Mouse (Mus musculus) limb, embryonic 15.5 days (tissue): ENCODE results near the gene Cpe. TPM values are rescaled to one million over a fixed set of nuclear protein-coding genes. Genes with fewer than 3 reads are reported as not detected.

ENCODE experiments used
- ATAC-seq: fragments of 200-750 bp; cut with Nextera tagmentation; 2 replicates; pipeline ENCODE4 v1.8.0; 2017; ENCODE audit warnings: low read depth, moderate TSS enrichment; ENCODE audit not compliant: insufficient number of reproducible peaks, low FRiP score, low TSS enrichment
- H3K27ac ChIP-seq: fragments of 300-500 bp; sonication (generic); 2 replicates; pipeline ENCODE4 v1.5.1; 2015; ENCODE audit warnings: moderate library complexity, mild to moderate bottlenecking, inconsistent platforms
- H3K27me3 ChIP-seq: fragments of 300-500 bp; sonication (generic); 2 replicates; pipeline ENCODE4 v1.6.1; 2015; ENCODE audit warnings: inconsistent platforms
- H3K36me3 ChIP-seq: fragments of 300-500 bp; sonication (generic); 2 replicates; pipeline ENCODE4 v1.6.1; 2015; ENCODE audit warnings: inconsistent platforms
- H3K4me1 ChIP-seq: fragments of 300-500 bp; sonication (generic); 2 replicates; pipeline ENCODE4 v1.6.1; 2015; ENCODE audit warnings: inconsistent platforms
- H3K4me2 ChIP-seq: fragments of 300-500 bp; sonication (generic); 2 replicates; pipeline ENCODE4 v1.6.1; 2015; ENCODE audit warnings: mild to moderate bottlenecking, inconsistent platforms
- H3K4me3 ChIP-seq: fragments of 300-500 bp; sonication (generic); 2 replicates; pipeline ENCODE4 v1.5.1; 2015; ENCODE audit warnings: mild to moderate bottlenecking, inconsistent platforms
- H3K9ac ChIP-seq: fragments of 300-500 bp; sonication (generic); 2 replicates; pipeline ENCODE4 v1.6.1; 2015; ENCODE audit warnings: inconsistent platforms
- H3K9me3 ChIP-seq: fragments of 300-500 bp; sonication (generic); 2 replicates; pipeline ENCODE4 v1.6.1; 2016; ENCODE audit warnings: inconsistent platforms
- WGBS: fragments of 180-500 bp; shearing (Covaris S2); methylation state at CpG from one replicate; pipeline ENCODE4 v1.1.7; 2015; 5-methylcytosine and 5-hydroxymethylcytosine counted together
- polyA plus RNA-seq: library from polyadenylated mRNA; unstranded; fragments of >200 nt; fragmentation: Nextera tagmentation; extraction: Ambion mirVana; gene quantifications from 2 replicates; pipeline ENCODE4 v1.2.1, GENCODE M21; 2015

Cpe gene
- polyA plus RNA-seq, 1 experiment from 2014 or later, result 170 TPM

DNA sequence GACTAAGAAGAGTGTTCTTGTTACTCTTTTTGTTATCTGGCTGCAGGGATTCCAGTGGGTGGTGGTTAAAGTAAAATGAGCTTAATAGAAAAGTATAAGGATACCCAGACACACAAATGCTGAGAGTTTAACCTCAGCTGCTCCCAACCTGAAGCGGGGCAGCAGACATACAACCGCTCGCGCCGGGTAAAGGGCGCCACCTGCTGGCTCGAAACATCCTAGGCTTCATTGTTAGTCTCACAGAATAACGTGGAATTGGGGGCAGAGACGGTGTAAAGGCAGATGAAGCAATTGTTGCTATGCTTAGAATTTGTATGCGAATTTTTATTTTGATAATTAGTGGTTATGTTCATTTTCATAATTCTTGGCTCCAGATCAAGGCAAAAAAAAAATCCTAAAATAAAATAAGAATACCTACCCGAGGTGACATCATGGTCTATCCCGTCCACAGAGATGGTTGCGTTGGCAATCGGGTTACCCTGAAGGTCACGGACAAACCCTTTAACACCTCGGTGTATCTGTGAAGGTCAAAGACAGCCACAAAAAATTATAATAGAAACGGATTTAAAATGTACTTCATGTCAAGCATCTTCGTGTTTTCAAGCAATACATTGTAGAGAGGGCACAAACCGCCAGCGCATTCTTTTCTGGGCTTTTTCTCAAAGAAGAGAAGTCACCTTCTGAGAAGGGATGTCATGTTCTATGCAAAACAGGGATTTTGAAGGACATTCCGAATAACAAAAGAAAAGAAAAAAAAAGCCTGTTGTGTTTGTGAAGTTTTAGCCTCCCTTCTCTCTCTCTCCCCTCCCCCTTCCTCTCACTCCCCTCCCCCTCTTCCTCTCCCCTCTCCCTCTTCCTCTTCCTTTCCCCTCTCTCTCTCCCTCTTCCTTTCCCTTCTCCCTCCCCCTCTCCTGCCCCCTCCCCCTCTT lies 95.5 kb downstream of the Cpe start:
- Histone ChIP-seq H3K9me3 (no peaks in the 10 kb centered on the region), H3K27ac (no peak overlapping the region), H3K4me2 (no peak overlapping the region), H3K4me3 (no peak overlapping the region), H3K9ac (no peak overlapping the region), H3K36me3 (no peaks in the 10 kb centered on the region), H3K27me3 (no peaks in the 10 kb centered on the region), H3K4me1 (no peaks in the 10 kb centered on the region)
- no peak for ATAC-seq
- 37% methylated on average over 21 of the region's 21 CpGs for WGBS

DNA sequence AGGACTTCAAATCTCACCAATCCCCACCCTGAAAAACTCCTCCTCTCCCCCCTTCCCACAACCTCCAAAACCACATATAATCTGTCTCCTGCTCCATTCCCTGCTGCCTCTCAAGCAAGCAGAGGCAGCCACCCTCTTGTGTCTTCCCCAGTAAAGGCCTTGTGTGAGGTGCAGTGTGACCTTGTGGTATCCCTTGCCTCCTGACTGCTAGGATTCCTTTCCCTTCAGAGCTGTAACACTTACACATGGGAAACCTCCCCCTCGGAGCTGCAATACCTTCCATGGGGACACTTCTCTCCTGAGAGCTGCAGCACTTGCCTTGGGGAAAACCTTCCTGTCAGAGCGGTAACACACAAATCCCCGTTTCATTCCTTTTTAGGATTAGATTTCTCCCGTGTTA lies 96.5 kb downstream of the Cpe start:
- ATAC-seq, result no peak
- WGBS, result 58% methylated on average over 4 of the region's 4 CpGs
- Histone ChIP-seq H3K9ac (no peak overlapping the region), H3K9me3 (no peaks in the 10 kb centered on the region), H3K36me3 (no peaks in the 10 kb centered on the region), H3K27ac (no peak overlapping the region), H3K4me2 (no peak overlapping the region), H3K4me1 (no peaks in the 10 kb centered on the region), H3K4me3 (no peak overlapping the region), H3K27me3 (no peaks in the 10 kb centered on the region)

DNA sequence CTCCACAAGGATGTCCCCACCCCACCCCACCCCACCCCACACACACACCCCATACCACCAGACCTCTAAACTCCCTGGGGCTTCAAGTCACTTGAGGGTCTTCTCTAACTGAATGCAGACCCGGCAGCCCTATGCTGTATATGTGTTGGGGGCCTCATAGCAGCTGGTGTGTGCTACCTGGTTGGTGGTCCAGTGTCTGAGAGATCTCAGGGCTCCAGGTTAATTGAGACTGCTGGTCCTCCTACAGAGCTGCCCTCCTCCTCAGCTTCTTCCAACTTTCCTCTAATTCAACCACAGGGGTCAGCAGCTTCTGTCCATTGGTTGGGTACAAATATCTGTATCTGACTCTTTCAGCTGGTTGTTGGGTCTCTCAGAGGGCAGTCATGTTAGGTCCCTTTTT lies 102.4 kb downstream of the Cpe start:
- no peaks in the 10 kb centered on the region for H3K27me3 ChIP-seq
- ATAC-seq, result no peak
- no peak overlapping the region for H3K4me3 ChIP-seq
- H3K4me1 ChIP-seq, result no peaks in the 10 kb centered on the region
- H3K27ac ChIP-seq, result no peak overlapping the region
- no peaks in the 10 kb centered on the region for H3K36me3 ChIP-seq
- WGBS, result 93% methylated on average over 1 of the region's 1 CpGs
- no peak overlapping the region for H3K9ac ChIP-seq
- H3K4me2 ChIP-seq, result no peak overlapping the region
- H3K9me3 ChIP-seq, result no peaks in the 10 kb centered on the region

DNA sequence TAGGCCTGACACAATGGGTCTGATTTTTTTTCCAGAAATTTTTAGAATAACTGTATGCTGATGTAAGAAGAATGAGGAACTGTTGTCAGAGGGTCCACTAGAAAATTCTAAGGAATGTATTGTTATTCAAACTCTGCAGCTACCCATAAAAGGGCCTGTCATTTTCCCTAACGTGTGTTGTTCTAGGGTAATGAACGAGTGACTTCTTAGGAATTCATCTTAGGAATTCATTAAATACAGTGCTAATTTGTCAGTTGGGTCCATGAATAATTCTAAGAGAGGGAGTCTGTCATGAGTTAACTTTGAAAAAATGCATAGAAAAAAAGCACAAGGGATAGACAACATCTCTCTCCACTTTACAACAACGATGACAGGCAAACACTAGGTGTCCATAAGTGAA lies 110.0 kb downstream of the Cpe start:
- Histone ChIP-seq H3K27ac (no peak overlapping the region), H3K9me3 (no peaks in the 10 kb centered on the region), H3K4me2 (no peak overlapping the region), H3K4me3 (no peak overlapping the region), H3K27me3 (no peaks in the 10 kb centered on the region), H3K36me3 (no peaks in the 10 kb centered on the region), H3K4me1 (no peaks in the 10 kb centered on the region), H3K9ac (no peak overlapping the region)
- 41% methylated on average over 3 of the region's 3 CpGs for WGBS
- no peak for ATAC-seq

DNA sequence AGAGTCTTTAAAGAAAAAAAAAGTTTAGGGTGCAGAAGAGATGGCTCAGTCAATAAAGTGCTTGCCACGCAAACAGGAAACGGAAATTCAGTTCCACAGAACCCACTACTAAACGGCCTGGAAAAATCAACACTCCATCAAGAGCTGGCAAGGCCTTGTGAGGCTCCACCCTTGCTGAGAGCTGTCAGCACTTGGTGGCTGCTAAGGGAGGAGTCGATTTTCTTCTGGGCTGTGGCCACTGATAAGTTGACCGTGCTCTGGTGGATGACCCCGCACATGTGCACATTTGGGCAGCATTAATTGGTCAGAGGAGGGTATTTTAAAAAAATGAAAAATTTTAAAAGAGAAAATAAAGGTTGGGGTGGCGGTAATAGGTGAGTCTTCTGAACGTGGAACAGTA lies 114.6 kb downstream of the Cpe start:
- no peak for ATAC-seq
- Histone ChIP-seq H3K9ac (no peak overlapping the region), H3K4me1 (no peaks in the 10 kb centered on the region), H3K4me3 (no peak overlapping the region), H3K36me3 (no peaks in the 10 kb centered on the region), H3K27me3 (no peaks in the 10 kb centered on the region), H3K4me2 (no peak overlapping the region), H3K27ac (no peak overlapping the region), H3K9me3 (no peaks in the 10 kb centered on the region)
- WGBS, result 68% methylated on average over 8 of the region's 8 CpGs

DNA sequence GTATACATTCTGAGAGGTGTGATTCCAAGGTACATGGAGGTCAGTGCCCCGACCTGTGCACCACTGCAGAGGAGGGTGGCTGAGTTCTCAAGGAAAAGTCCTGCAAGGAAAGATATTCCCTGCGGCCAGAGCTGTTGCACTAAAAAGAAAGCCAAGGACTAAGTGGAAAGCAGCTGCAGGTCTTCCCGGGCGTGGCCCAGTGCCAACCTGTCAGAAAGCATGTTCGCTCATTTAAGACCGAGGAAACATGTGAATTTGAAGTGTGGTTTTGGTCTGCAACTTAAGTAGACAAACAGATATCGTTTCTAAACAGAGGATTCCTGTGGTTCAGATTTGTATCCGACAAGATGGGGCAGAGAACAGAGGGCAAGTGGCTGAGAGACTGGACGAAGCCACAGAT lies 117.9 kb downstream of the Cpe start:
- no peak overlapping the region for H3K9ac ChIP-seq
- H3K4me3 ChIP-seq, result no peak overlapping the region
- no peaks in the 10 kb centered on the region for H3K9me3 ChIP-seq
- no peak overlapping the region for H3K4me2 ChIP-seq
- no peaks in the 10 kb centered on the region for H3K27me3 ChIP-seq
- no peak for ATAC-seq
- no peaks in the 10 kb centered on the region for H3K4me1 ChIP-seq
- no peaks in the 10 kb centered on the region for H3K36me3 ChIP-seq
- no peak overlapping the region for H3K27ac ChIP-seq
- 62% methylated on average over 9 of the region's 9 CpGs for WGBS

DNA sequence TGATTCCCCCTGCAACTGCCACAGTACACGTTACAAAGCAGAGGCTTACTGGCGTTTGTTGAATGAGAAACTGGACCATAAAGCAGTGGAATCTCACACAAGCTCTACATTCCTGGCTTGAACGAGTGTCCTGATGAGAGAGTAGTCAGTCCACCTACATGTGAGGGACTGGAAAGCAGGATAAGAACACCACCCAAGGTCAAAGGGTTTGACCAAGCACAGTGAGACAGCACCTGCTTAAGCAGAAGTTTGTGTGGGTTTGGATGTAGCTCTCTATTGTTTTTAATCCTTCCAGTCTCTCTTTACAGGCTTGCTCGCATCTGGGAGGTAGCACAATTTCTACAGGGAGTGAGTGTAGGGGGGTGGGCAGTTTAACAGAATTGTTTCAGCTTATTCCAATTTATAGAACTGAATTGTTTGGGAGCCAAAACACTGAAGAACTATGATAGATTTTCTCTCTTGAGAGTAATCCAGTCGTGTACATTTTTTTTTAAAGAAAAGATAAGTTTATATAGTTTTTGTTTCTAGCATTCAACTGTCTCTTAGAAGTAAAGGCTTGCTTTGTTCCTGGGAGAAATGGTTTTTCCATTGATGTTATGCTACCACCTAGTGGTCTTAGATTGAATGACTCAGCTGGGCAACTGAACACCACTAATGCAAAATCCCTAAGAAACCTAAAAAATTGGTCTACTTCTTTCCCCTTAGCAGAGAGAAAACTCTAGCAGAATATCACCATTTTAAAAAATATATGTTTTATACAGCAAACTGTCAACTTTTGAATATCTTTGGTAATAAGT lies 144.6 kb downstream of the Cpe start:
- Histone ChIP-seq H3K9me3 (no peaks in the 10 kb centered on the region; the same call in 1 of the 2 replicates), H3K9ac (no peak overlapping the region), H3K27ac (no peak overlapping the region), H3K4me1 (no peaks in the 10 kb centered on the region), H3K36me3 (no peaks in the 10 kb centered on the region), H3K4me3 (no peak overlapping the region), H3K4me2 (no peak overlapping the region), H3K27me3 (peaks cover 5% of the 10 kb centered on the region; the same call in 1 of the 2 replicates)
- WGBS, result 18% methylated on average over 5 of the region's 5 CpGs
- no peak for ATAC-seq

DNA sequence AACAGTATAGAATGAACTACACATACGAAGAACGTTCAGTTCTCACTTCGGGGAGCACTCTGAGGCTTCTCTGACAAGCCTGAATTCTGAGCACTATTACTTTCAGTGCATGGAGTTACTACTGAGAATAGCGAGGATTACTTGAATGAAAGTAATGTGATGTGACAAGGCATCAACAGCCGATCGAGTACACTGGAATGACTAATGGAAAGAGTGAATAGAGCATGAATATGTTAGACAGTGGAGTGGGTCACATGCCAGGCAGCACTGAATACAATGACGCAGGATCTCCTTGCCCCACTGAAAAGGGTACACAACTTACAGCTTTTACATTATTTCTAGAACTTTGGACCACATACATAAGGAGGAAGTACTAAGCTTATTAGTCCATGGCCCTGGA lies 149.4 kb downstream of the Cpe start:
- H3K4me1 ChIP-seq, result no peaks in the 10 kb centered on the region
- no peak for ATAC-seq
- 89% methylated on average over 7 of the region's 7 CpGs for WGBS

More for the DNA sequence above, 149.4 kb downstream of the Cpe start:
- no peak overlapping the region for H3K27ac ChIP-seq
- no peak overlapping the region for H3K4me2 ChIP-seq
- no peak overlapping the region for H3K9ac ChIP-seq
- H3K9me3 ChIP-seq, result no peaks in the 10 kb centered on the region; the same call in 1 of the 2 replicates
- no peaks in the 10 kb centered on the region for H3K27me3 ChIP-seq
- H3K4me3 ChIP-seq, result no peak overlapping the region
- H3K36me3 ChIP-seq, result no peaks in the 10 kb centered on the region

Other genes starting within 250 kb of the Cpe start
- 92.7 and 95.2 TPM in 2 replicates for gene Msmo1, start 40.7 kb upstream of the Cpe start, polyA plus RNA-seq
- 7.0 and 7.9 TPM in 2 replicates for gene Klhl2, start 157.0 kb upstream of the Cpe start, polyA plus RNA-seq